Mouse (Mus musculus) ES-E14 (cell line): ENCODE results near the gene Synj1.

ENCODE experiments used
- CHD2 ChIP-seq: IDR thresholded peaks from 2 replicates; pipeline ENCODE4 v1.6.1; 2014; ENCODE audit warnings: mild to moderate bottlenecking, low read depth, low read length, inconsistent platforms
- HCFC1 ChIP-seq: IDR thresholded peaks from 2 replicates; pipeline ENCODE4 v1.6.1; 2012; ENCODE audit warnings: low read length, inconsistent platforms, borderline replicate concordance; ENCODE audit not compliant: insufficient read depth
- MAFK ChIP-seq: IDR thresholded peaks from 2 replicates; pipeline ENCODE4 v1.6.1; 2014; ENCODE audit warnings: mild to moderate bottlenecking, low read depth, low read length, inconsistent platforms; ENCODE audit not compliant: insufficient read depth
- ZC3H11A ChIP-seq: IDR thresholded peaks from 2 replicates; pipeline ENCODE4 v1.6.1; 2012; ENCODE audit warnings: low read depth, mild to moderate bottlenecking, inconsistent platforms, low read length, borderline replicate concordance
- ZNF384 ChIP-seq: IDR thresholded peaks from 2 replicates; pipeline ENCODE4 v1.6.1; 2012; ENCODE audit warnings: low read depth, low read length, inconsistent platforms

GRCm38 (mm10) chr16:90891601-90892000, 119.5 kb downstream of the Synj1 start:
- no peak for TF ChIP-seq ZC3H11A
- no peak for TF ChIP-seq MAFK
- no peak for TF ChIP-seq CHD2
- no peak for TF ChIP-seq ZNF384
- no peak for TF ChIP-seq HCFC1
